Mouse (Mus musculus) stomach, embryonic 16.5 days (tissue): ENCODE measurements around the gene Gprc5d. TPM values are rescaled to one million over a fixed set of nuclear protein-coding genes. Genes with fewer than 3 reads are reported as not detected.

Source experiments
- ATAC-seq: fragments of 200-750 bp; cut with Nextera tagmentation; 2 replicates; pipeline ENCODE4 v1.8.0; 2017; ENCODE audit warnings: moderate number of reproducible peaks, moderate TSS enrichment; ENCODE audit not compliant: insufficient read depth, low FRiP score
- H3K27ac ChIP-seq: fragments of 300-500 bp; sonication (generic); 2 replicates; pipeline ENCODE4 v1.5.1; 2014; ENCODE audit warnings: low read length
- H3K27me3 ChIP-seq: fragments of 300-500 bp; sonication (generic); 2 replicates; pipeline ENCODE4 v1.6.1; 2014; ENCODE audit warnings: low read length, control low read depth, mixed read lengths; ENCODE audit not compliant: control insufficient read depth, insufficient read depth
- H3K36me3 ChIP-seq: fragments of 300-500 bp; sonication (generic); 2 replicates; pipeline ENCODE4 v1.6.1; 2014; ENCODE audit warnings: low read length; ENCODE audit not compliant: control insufficient read depth, insufficient read depth
- H3K4me1 ChIP-seq: fragments of 300-500 bp; sonication (generic); 2 replicates; pipeline ENCODE4 v1.6.1; 2014; ENCODE audit warnings: low read length, control low read depth, mixed read lengths; ENCODE audit not compliant: control insufficient read depth, insufficient read depth
- H3K4me2 ChIP-seq: fragments of 300-500 bp; sonication (generic); 2 replicates; pipeline ENCODE4 v1.6.1; 2014; ENCODE audit warnings: low read depth, low read length, mixed read lengths
- H3K4me3 ChIP-seq: fragments of 300-500 bp; sonication (generic); replicated peaks from 2 replicates; pipeline ENCODE4 v1.5.1; 2014; ENCODE audit warnings: mild to moderate bottlenecking, low read length
- H3K9ac ChIP-seq: fragments of 300-500 bp; sonication (generic); 2 replicates; pipeline ENCODE4 v1.6.1; 2014; ENCODE audit warnings: low read length
- H3K9me3 ChIP-seq: fragments of 300-500 bp; sonication (generic); replicated peaks from 2 replicates; pipeline ENCODE4 v1.6.1; 2016; ENCODE audit warnings: low read length, control low read depth; ENCODE audit not compliant: control insufficient read depth
- WGBS: fragments of 180-500 bp; shearing (Covaris S2); extraction: QIAGEN DNeasy Blood & Tissue Kit; methylation state at CpG from one replicate; pipeline ENCODE4 v1.1.7; 2014; 5-methylcytosine and 5-hydroxymethylcytosine counted together
- polyA plus RNA-seq: library from polyadenylated mRNA; unstranded; fragments of >200 nt; fragmentation: Nextera tagmentation; extraction: Ambion mirVana; gene quantifications from 2 replicates; pipeline ENCODE4 v1.2.1, GENCODE M21; 2015

Gene Gprc5d
- polyA plus RNA-seq, 1 experiment from 2014 or later: 0.13 TPM

GRCm38 (mm10) chr6:135116479-135116878, 1.6 kb downstream of the Gprc5d start:
- H3K27me3 ChIP-seq: no peaks in the 10 kb centered on the region
- no peak for ATAC-seq
- no peak overlapping the region for H3K4me3 ChIP-seq
- no peak overlapping the region for H3K4me2 ChIP-seq
- WGBS: 93% methylated on average over 8 of the region's 8 CpGs
- H3K4me1 ChIP-seq: no peaks in the 10 kb centered on the region
- H3K9me3 ChIP-seq: no peaks in the 10 kb centered on the region
- no peak overlapping the region for H3K27ac ChIP-seq
- H3K9ac ChIP-seq: no peak overlapping the region
- H3K36me3 ChIP-seq: no peaks in the 10 kb centered on the region

- H3K36me3 ChIP-seq: no peaks in the 10 kb centered on the region
- no peaks in the 10 kb centered on the region for H3K27me3 ChIP-seq
- 26% methylated on average over 6 of the region's 6 CpGs for WGBS
- H3K27ac ChIP-seq: no peak overlapping the region
- no peak overlapping the region for H3K9ac ChIP-seq
- H3K9me3 ChIP-seq: no peaks in the 10 kb centered on the region
- no peak overlapping the region for H3K4me2 ChIP-seq
- H3K4me1 ChIP-seq: no peaks in the 10 kb centered on the region
- no peak overlapping the region for H3K4me3 ChIP-seq
- ATAC-seq: no peak
Measured at GRCm38 (mm10) chr6:135113114-135113436, 5.0 kb downstream of the Gprc5d start.

- no peak overlapping the region for H3K4me3 ChIP-seq
- H3K4me2 ChIP-seq: no peak overlapping the region
- H3K36me3 ChIP-seq: no peaks in the 10 kb centered on the region
- no peaks in the 10 kb centered on the region for H3K9me3 ChIP-seq
- WGBS: 26% methylated on average over 7 of the region's 7 CpGs
- no peaks in the 10 kb centered on the region for H3K27me3 ChIP-seq
- H3K4me1 ChIP-seq: no peaks in the 10 kb centered on the region
- ATAC-seq: no peak
- H3K9ac ChIP-seq: no peak overlapping the region
- H3K27ac ChIP-seq: no peak overlapping the region
Measured at GRCm38 (mm10) chr6:135112411-135113113, 5.5 kb downstream of the Gprc5d start.

GRCm38 (mm10) chr6:135107014-135107413, 11.1 kb downstream of the Gprc5d start:
- no peak overlapping the region for H3K4me3 ChIP-seq
- 88% methylated on average over 6 of the region's 6 CpGs for WGBS
- no peak for ATAC-seq

GRCm38 (mm10) chr6:135102736-135103303, 15.3 kb downstream of the Gprc5d start:
- H3K4me2 ChIP-seq: no peak overlapping the region
- no peaks in the 10 kb centered on the region for H3K9me3 ChIP-seq
- H3K27me3 ChIP-seq: no peaks in the 10 kb centered on the region
- H3K9ac ChIP-seq: no peak overlapping the region
- no peaks in the 10 kb centered on the region for H3K36me3 ChIP-seq
- WGBS: 70% methylated on average over 5 of the region's 5 CpGs
- no peak for ATAC-seq
- H3K27ac ChIP-seq: no peak overlapping the region
- H3K4me1 ChIP-seq: no peaks in the 10 kb centered on the region
- H3K4me3 ChIP-seq: no peak overlapping the region

More at GRCm38 (mm10) chr6:135107014-135107413, 11.1 kb downstream of the Gprc5d start:
- no peaks in the 10 kb centered on the region for H3K4me1 ChIP-seq
- H3K36me3 ChIP-seq: no peaks in the 10 kb centered on the region
- no peaks in the 10 kb centered on the region for H3K9me3 ChIP-seq
- H3K27me3 ChIP-seq: no peaks in the 10 kb centered on the region
- no peak overlapping the region for H3K4me2 ChIP-seq
- H3K27ac ChIP-seq: no peak overlapping the region
- H3K9ac ChIP-seq: no peak overlapping the region

GRCm38 (mm10) chr6:135100787-135101472, 17.2 kb downstream of the Gprc5d start:
- Histone ChIP-seq H3K4me3 (no peak overlapping the region), H3K9me3 (no peaks in the 10 kb centered on the region), H3K9ac (no peak overlapping the region), H3K4me1 (no peaks in the 10 kb centered on the region), H3K36me3 (no peaks in the 10 kb centered on the region), H3K4me2 (no peak overlapping the region), H3K27me3 (no peaks in the 10 kb centered on the region), H3K27ac (no peak overlapping the region)
- WGBS: 81% methylated on average over 15 of the region's 15 CpGs
- ATAC-seq: no peak

GRCm38 (mm10) chr6:135092798-135093470, 25.1 kb downstream of the Gprc5d start:
- H3K4me1 ChIP-seq: no peaks in the 10 kb centered on the region
- H3K9me3 ChIP-seq: no peaks in the 10 kb centered on the region
- H3K9ac ChIP-seq: no peak overlapping the region
- WGBS: 86% methylated on average over 12 of the region's 12 CpGs
- no peak overlapping the region for H3K4me3 ChIP-seq
- H3K4me2 ChIP-seq: no peak overlapping the region
- no peak for ATAC-seq
- no peaks in the 10 kb centered on the region for H3K36me3 ChIP-seq
- no peaks in the 10 kb centered on the region for H3K27me3 ChIP-seq
- no peak overlapping the region for H3K27ac ChIP-seq

GRCm38 (mm10) chr6:135090661-135091060, 27.4 kb downstream of the Gprc5d start:
- Histone ChIP-seq H3K4me3 (no peak overlapping the region), H3K27me3 (no peaks in the 10 kb centered on the region), H3K4me2 (no peak overlapping the region), H3K36me3 (no peaks in the 10 kb centered on the region), H3K27ac (no peak overlapping the region), H3K9me3 (no peaks in the 10 kb centered on the region), H3K9ac (no peak overlapping the region), H3K4me1 (no peaks in the 10 kb centered on the region)
- ATAC-seq: no peak
- WGBS: 86% methylated on average over 4 of the region's 4 CpGs

GRCm38 (mm10) chr6:135089786-135090185, 28.3 kb downstream of the Gprc5d start:
- no peaks in the 10 kb centered on the region for H3K9me3 ChIP-seq
- H3K36me3 ChIP-seq: no peaks in the 10 kb centered on the region
- H3K4me3 ChIP-seq: no peak overlapping the region
- H3K4me1 ChIP-seq: no peaks in the 10 kb centered on the region
- ATAC-seq: no peak
- H3K27me3 ChIP-seq: no peaks in the 10 kb centered on the region
- WGBS: 34% methylated on average over 8 of the region's 8 CpGs
- H3K9ac ChIP-seq: no peak overlapping the region
- H3K4me2 ChIP-seq: no peak overlapping the region
- no peak overlapping the region for H3K27ac ChIP-seq
